Mouse (Mus musculus): ENCODE measurements at regions not wholly inside any gene's neighbourhood (a gene's known extent, or its start where the extent isn't known, plus 50 kb on each side); places are given as distances from the start of the nearest gene placed in this dataset.

GRCm38 (mm10) chr8:116403366-116403765 is 101.4 kb upstream of the Dynlrb2 start:
- no peaks in the 10 kb centered on the region for H3K4me1 ChIP-seq
- H3K36me3 ChIP-seq: no peaks in the 10 kb centered on the region
- 62% methylated on average over 5 of the region's 5 CpGs for WGBS
- no peaks in the 10 kb centered on the region for H3K27me3 ChIP-seq
- H3K9ac ChIP-seq: no peak overlapping the region
- H3K4me3 ChIP-seq: no peak overlapping the region
- ATAC-seq (ENCODE audit: borderline replicate concordance, extremely low read depth, low FRiP score, low TSS enrichment): no peak
- no peak overlapping the region for H3K4me2 ChIP-seq
- no peaks in the 10 kb centered on the region for H3K9me3 ChIP-seq
- no peak overlapping the region for H3K27ac ChIP-seq

GRCm38 (mm10) chr8:116399452-116399851 is 105.3 kb upstream of the Dynlrb2 start:
- 42% methylated on average over 2 of the region's 2 CpGs for WGBS
- H3K4me1 ChIP-seq: no peaks in the 10 kb centered on the region
- H3K27ac ChIP-seq: no peak overlapping the region
- ATAC-seq (ENCODE audit: borderline replicate concordance, extremely low read depth, low FRiP score, low TSS enrichment): no peak
- no peak overlapping the region for H3K9ac ChIP-seq
- no peak overlapping the region for H3K4me3 ChIP-seq
- H3K27me3 ChIP-seq: no peaks in the 10 kb centered on the region
- no peaks in the 10 kb centered on the region for H3K36me3 ChIP-seq
- H3K4me2 ChIP-seq: no peak overlapping the region
- no peaks in the 10 kb centered on the region for H3K9me3 ChIP-seq

GRCm38 (mm10) chr8:116398565-116399205 is 106.1 kb upstream of the Dynlrb2 start:
- no peaks in the 10 kb centered on the region for H3K27me3 ChIP-seq
- no peaks in the 10 kb centered on the region for H3K4me1 ChIP-seq
- H3K27ac ChIP-seq: no peak overlapping the region
- WGBS: 70% methylated on average over 11 of the region's 11 CpGs
- no peak for ATAC-seq (ENCODE audit: borderline replicate concordance, extremely low read depth, low FRiP score, low TSS enrichment)
- H3K9ac ChIP-seq: no peak overlapping the region
- H3K9me3 ChIP-seq: no peaks in the 10 kb centered on the region
- H3K4me3 ChIP-seq: no peak overlapping the region
- no peak overlapping the region for H3K4me2 ChIP-seq
- no peaks in the 10 kb centered on the region for H3K36me3 ChIP-seq

- no peaks in the 10 kb centered on the region for H3K27me3 ChIP-seq
- no peak for ATAC-seq (ENCODE audit: borderline replicate concordance, extremely low read depth, low FRiP score, low TSS enrichment)
- H3K27ac ChIP-seq: no peak overlapping the region
- no peak overlapping the region for H3K4me3 ChIP-seq
- H3K4me1 ChIP-seq: peaks cover 11% of the 10 kb centered on the region; the same call in 1 of the 2 replicates
- H3K36me3 ChIP-seq: no peaks in the 10 kb centered on the region
- 90% methylated on average over 23 of the region's 23 CpGs for WGBS
- H3K9ac ChIP-seq: no peak overlapping the region
- no peak overlapping the region for H3K4me2 ChIP-seq
- no peaks in the 10 kb centered on the region for H3K9me3 ChIP-seq
Observed at GRCm38 (mm10) chr8:116385193-116385955, 119.4 kb upstream of the Dynlrb2 start.

GRCm38 (mm10) chr8:116384418-116385089 is 120.2 kb upstream of the Dynlrb2 start:
- ATAC-seq (ENCODE audit: borderline replicate concordance, extremely low read depth, low FRiP score, low TSS enrichment): no peak
- no peak overlapping the region for H3K4me2 ChIP-seq
- no peak overlapping the region for H3K9ac ChIP-seq
- H3K9me3 ChIP-seq: no peaks in the 10 kb centered on the region
- H3K4me1 ChIP-seq: peaks cover 16% of the 10 kb centered on the region; the same call in 1 of the 2 replicates
- H3K4me3 ChIP-seq: no peak overlapping the region
- no peak overlapping the region for H3K27ac ChIP-seq
- H3K27me3 ChIP-seq: no peaks in the 10 kb centered on the region
- 81% methylated on average over 15 of the region's 15 CpGs for WGBS
- no peaks in the 10 kb centered on the region for H3K36me3 ChIP-seq

GRCm38 (mm10) chr8:116383495-116384417 is 121.0 kb upstream of the Dynlrb2 start:
- Histone ChIP-seq H3K27me3 (no peaks in the 10 kb centered on the region), H3K4me3 (no peak overlapping the region), H3K27ac (no peak overlapping the region), H3K9ac (no peak overlapping the region), H3K4me2 (no peak overlapping the region), H3K4me1 (peaks cover 16% of the 10 kb centered on the region; the same call in 1 of the 2 replicates), H3K36me3 (no peaks in the 10 kb centered on the region), H3K9me3 (no peaks in the 10 kb centered on the region)
- 37% methylated on average over 13 of the region's 14 CpGs for WGBS
- peak; percentile 62; the same call in 1 of the 2 replicates for ATAC-seq (ENCODE audit: borderline replicate concordance, extremely low read depth, low FRiP score, low TSS enrichment)

GRCm38 (mm10) chr8:116383036-116383435 is 121.7 kb upstream of the Dynlrb2 start:
- Histone ChIP-seq H3K9ac (no peak overlapping the region), H3K27ac (no peak overlapping the region), H3K4me1 (peaks cover 16% of the 10 kb centered on the region; the same call in 1 of the 2 replicates), H3K9me3 (no peaks in the 10 kb centered on the region), H3K4me2 (no peak overlapping the region), H3K4me3 (no peak overlapping the region), H3K27me3 (no peaks in the 10 kb centered on the region), H3K36me3 (no peaks in the 10 kb centered on the region)
- 66% methylated on average over 8 of the region's 8 CpGs for WGBS
- no peak for ATAC-seq (ENCODE audit: borderline replicate concordance, extremely low read depth, low FRiP score, low TSS enrichment)

GRCm38 (mm10) chr8:116380601-116381000 is 124.2 kb upstream of the Dynlrb2 start:
- Histone ChIP-seq H3K4me2 (no peak overlapping the region), H3K4me3 (no peak overlapping the region), H3K27ac (no peak overlapping the region), H3K4me1 (peaks cover 16% of the 10 kb centered on the region; the same call in 1 of the 2 replicates), H3K36me3 (no peaks in the 10 kb centered on the region), H3K9ac (no peak overlapping the region), H3K9me3 (no peaks in the 10 kb centered on the region), H3K27me3 (no peaks in the 10 kb centered on the region)
- no peak for ATAC-seq (ENCODE audit: borderline replicate concordance, extremely low read depth, low FRiP score, low TSS enrichment)
- WGBS: 83% methylated on average over 4 of the region's 4 CpGs

- no peak overlapping the region for H3K27ac ChIP-seq
- H3K27me3 ChIP-seq: no peaks in the 10 kb centered on the region
- H3K36me3 ChIP-seq: no peaks in the 10 kb centered on the region
- ATAC-seq (ENCODE audit: borderline replicate concordance, extremely low read depth, low FRiP score, low TSS enrichment): no peak
- 49% methylated on average over 3 of the region's 3 CpGs for WGBS
- no peak overlapping the region for H3K4me3 ChIP-seq
- peaks cover 16% of the 10 kb centered on the region; the same call in 1 of the 2 replicates for H3K4me1 ChIP-seq
- H3K9ac ChIP-seq: no peak overlapping the region
- no peak overlapping the region for H3K4me2 ChIP-seq
- no peaks in the 10 kb centered on the region for H3K9me3 ChIP-seq
Observed at GRCm38 (mm10) chr8:116379851-116380250, 124.9 kb upstream of the Dynlrb2 start.

- no peaks in the 10 kb centered on the region for H3K27me3 ChIP-seq
Observed at GRCm38 (mm10) chr8:116375758-116376157, 129.0 kb upstream of the Dynlrb2 start.

GRCm38 (mm10) chr8:116373063-116373462 is 131.7 kb upstream of the Dynlrb2 start:
- Histone ChIP-seq H3K4me3 (no peak overlapping the region), H3K27me3 (no peaks in the 10 kb centered on the region), H3K36me3 (no peaks in the 10 kb centered on the region), H3K9me3 (no peaks in the 10 kb centered on the region), H3K9ac (no peak overlapping the region), H3K27ac (no peak overlapping the region), H3K4me2 (no peak overlapping the region; the same call in 1 of the 2 replicates), H3K4me1 (no peaks in the 10 kb centered on the region)
- WGBS: 72% methylated on average over 4 of the region's 4 CpGs
- ATAC-seq (ENCODE audit: borderline replicate concordance, extremely low read depth, low FRiP score, low TSS enrichment): no peak

More at GRCm38 (mm10) chr8:116375758-116376157, 129.0 kb upstream of the Dynlrb2 start:
- no peak overlapping the region for H3K27ac ChIP-seq
- H3K36me3 ChIP-seq: no peaks in the 10 kb centered on the region
- no peak overlapping the region for H3K9ac ChIP-seq
- no peak for ATAC-seq (ENCODE audit: borderline replicate concordance, extremely low read depth, low FRiP score, low TSS enrichment)
- H3K4me2 ChIP-seq: no peak overlapping the region
- 65% methylated on average over 5 of the region's 5 CpGs for WGBS
- 0 out of 2 replicates have a peak, but pooled peaks cover 5% of the 10 kb centered on the region for H3K4me1 ChIP-seq
- no peaks in the 10 kb centered on the region for H3K9me3 ChIP-seq
- no peak overlapping the region for H3K4me3 ChIP-seq
